Mouse (Mus musculus) naive thymus-derived CD4-positive, alpha-beta T cell, adult 2 months (primary cell): Measurements from ENCODE around the gene C1qtnf12.

ENCODE experiments used
- DNase-seq: peaks from one replicate; pipeline ENCODE4 v3.0.0-alpha.2; 2011; ENCODE audit warnings: low read depth

C1qtnf12 gene

DNA sequence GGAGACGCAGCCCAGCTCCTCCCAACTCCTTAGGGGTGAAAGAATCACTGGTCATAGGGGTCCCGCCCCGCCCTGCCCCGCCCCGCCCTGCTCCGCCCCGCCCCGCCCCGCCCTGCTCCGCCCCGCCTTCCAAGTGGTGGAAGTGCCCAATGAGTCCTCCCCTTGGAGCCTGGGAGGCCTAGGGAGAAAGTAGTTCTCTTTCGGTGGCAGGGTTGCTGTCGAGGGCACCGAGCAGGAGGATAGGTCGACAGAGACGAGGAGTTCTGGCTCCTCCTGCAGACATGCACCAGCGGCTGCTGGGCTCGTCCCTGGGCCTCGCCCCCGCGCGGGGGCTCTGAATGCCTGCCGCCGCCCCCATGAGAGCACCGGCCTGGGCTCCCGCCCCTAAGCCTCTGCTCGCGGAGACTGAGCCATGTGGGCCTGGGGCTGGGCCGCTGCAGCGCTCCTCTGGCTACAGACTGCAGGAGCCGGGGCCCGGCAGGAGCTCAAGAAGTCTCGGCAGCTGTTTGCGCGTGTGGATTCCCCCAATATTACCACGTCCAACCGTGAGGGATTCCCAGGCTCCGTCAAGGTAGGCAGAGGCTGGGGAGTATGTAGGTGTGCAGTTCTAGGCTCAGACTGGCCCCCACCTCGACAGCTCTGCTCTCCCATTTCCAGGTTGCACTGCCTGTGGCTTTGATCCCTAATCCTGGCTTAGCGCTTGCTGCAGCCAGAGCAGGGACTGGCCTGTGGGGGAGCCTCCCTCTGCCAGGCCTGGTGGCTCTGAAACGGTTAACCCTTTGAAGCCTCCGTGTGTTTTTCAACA lies at the start of gene C1qtnf12:
C1qtnf12 (plus strand) TSS at position 152 of the 805 bp plus-strand sequence.
- DNase-seq = peak; percentile 44

GRCm38 (mm10) chr4:155932031-155932430 lies 30.1 kb upstream of the C1qtnf12 start:
- no peak for DNase-seq

- DNase-seq = no peak
Observed at GRCm38 (mm10) chr4:155943049-155943452, 19.1 kb upstream of the C1qtnf12 start.

GRCm38 (mm10) chr4:155943534-155944249 lies 18.4 kb upstream of the C1qtnf12 start, which contains the start of gene Ube2j2:
Ube2j2 (plus strand) TSS chr4:155943831.
- peak; percentile 95 for DNase-seq

DNA sequence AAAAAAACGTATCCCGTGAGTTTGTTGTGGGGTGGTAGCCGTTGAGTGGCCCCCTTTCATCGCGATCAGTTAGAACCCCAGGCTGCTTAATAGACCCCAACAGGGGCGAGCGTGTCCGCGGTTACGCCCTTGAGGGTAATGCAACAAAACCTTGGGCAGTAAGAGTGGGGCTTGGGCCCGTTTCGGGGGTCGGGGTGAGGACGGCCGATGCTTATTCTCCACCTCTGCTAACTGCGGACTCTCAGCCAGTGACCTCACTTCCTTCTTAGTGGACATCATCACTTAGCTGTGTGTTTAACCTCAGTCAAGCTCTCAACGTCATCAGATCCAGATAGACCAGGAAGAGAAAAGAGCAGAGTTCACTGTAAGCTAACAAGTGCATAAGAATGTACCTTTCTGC lies 17.8 kb upstream of the C1qtnf12 start:
- DNase-seq = peak; percentile 51

DNA sequence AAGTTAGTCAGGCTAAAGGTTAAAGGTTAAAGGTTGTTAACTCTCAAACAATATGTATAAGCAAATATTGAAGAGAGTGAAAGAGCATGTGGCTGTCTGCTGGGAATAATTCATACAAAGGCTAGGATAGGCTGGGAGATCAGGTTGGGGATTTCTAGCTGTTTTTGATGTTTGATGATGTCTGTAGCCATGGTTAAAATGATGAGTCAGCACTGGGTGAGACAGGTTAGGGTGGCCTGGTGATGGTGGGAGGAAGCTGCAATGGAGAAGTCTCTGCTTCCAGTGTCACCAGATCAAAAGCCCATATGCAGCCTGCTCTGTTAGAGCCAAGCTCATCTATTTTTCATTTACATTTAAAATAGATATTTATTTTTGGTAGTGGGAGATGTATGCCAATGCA lies 15.0 kb upstream of the C1qtnf12 start:
- no peak for DNase-seq

DNA sequence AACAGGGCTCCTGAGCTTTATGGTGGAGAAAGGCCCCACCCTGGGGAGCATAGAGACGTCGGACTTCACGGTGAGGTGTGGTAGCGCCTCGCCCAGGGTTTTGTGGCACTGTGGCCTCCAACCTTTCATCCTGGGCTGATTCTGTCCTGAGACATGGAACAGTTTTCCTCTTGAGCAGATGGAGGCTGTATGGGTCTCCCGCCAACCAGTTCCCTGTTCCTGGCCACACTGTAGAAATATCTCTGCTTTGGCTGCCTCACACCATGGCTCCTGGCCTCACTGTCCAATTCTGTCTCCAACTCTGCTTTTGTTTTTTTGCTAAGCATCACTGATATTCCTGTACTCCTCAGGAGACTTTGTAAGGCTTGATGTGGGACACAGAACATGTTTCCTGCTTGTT lies 6.6 kb upstream of the C1qtnf12 start:
- no peak for DNase-seq

DNA sequence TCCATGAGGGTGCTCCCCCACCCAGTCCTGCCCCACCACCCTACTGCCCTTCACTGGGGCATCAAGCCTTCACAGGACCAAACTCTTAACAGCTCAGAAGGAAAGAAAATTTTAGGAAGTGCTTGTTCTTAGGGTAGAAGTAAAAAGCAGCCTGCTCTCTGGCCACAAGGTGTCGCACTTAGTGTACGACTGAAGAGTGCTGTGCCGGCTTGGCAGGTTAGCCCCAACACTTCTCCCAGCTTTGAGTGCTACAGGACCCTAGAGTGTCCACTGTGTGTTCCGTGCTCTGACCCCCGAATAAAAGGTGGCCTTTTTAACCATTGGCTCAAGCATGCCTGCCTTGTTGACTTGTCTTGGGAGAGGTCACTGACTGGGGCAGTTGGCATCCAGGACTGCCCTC lies 2.8 kb upstream of the C1qtnf12 start:
- peak; percentile 89 for DNase-seq

GRCm38 (mm10) chr4:155963106-155963505 lies 988 bp downstream of the C1qtnf12 start:
- no peak for DNase-seq

DNA sequence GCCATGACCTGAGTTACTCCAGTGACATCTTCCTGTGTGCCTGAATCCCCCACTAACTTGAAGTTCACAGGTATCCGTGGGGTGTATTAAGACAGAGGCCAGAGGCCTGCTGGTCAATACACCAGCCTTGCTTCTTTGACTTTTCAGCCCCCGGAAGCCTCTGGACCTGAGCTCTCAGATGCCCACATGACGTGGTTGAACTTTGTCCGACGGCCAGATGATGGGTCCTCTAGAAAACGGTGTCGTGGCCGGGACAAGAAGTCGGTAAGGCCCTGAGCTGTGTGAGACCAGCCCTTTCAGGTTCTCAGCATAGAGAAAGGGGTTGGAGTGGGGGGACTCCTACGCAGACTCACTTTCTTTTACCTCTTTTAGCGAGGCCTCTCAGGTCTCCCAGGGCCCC lies 2.3 kb downstream of the C1qtnf12 start:
- no peak for DNase-seq

DNA sequence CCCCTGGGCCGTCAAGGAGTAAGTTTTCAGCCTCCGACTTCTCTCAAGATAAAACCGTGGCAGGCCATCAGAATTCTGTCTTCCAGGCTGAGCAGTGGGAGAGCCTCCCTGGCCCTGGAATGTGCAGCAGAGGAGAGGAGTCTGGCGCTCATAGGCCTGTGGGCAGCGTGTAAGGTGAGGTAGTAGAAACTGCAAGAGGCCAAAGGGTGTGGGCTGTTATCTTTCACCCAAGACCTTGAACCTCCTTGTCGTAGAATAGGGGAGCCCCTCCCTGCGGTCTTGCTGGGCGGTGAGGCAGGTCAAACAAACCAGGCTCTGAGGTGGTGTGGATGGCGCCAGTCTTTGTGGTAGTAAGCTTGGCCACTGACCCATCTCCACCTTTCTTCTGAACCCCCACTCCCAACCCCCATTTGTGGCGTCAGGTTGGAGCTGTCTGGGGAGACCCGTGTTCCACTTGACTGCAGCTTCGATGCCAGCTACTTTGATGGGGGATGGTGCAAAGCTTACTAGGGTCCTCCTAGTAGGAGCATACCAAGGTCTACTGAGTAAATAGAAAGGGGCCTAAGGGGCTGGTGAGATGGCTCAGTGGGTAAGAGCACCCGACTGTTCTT lies 7.0 kb downstream of the C1qtnf12 start:
- no peak for DNase-seq

- DNase-seq = no peak
Observed at GRCm38 (mm10) chr4:155970286-155970685, 8.2 kb downstream of the C1qtnf12 start.

DNA sequence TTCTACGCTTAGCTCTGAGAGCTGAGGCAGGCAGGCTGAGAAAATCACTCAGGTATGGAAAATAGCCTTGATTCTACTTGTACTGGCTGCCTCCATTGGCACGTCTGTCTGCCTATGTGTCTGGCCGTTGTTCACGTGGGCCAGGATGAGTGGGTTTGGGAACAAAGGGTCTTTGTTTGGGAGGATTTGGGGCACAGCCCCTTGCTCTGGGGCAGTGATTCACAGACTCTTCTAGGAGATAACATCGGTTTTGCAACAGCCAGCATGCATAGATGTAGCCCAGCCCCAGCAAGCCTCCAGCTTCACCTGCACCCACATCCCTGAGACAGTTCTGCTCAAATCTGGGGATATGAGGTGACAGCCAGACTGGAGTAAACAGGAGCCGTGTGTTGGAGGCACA lies 10.5 kb downstream of the C1qtnf12 start:
- DNase-seq = no peak

GRCm38 (mm10) chr4:155973239-155973638 lies 11.1 kb downstream of the C1qtnf12 start:
- no peak for DNase-seq

- no peak for DNase-seq
Observed at GRCm38 (mm10) chr4:155981436-155982082, 19.4 kb downstream of the C1qtnf12 start.

GRCm38 (mm10) chr4:155983788-155984187 lies 21.7 kb downstream of the C1qtnf12 start:
- DNase-seq = no peak

DNA sequence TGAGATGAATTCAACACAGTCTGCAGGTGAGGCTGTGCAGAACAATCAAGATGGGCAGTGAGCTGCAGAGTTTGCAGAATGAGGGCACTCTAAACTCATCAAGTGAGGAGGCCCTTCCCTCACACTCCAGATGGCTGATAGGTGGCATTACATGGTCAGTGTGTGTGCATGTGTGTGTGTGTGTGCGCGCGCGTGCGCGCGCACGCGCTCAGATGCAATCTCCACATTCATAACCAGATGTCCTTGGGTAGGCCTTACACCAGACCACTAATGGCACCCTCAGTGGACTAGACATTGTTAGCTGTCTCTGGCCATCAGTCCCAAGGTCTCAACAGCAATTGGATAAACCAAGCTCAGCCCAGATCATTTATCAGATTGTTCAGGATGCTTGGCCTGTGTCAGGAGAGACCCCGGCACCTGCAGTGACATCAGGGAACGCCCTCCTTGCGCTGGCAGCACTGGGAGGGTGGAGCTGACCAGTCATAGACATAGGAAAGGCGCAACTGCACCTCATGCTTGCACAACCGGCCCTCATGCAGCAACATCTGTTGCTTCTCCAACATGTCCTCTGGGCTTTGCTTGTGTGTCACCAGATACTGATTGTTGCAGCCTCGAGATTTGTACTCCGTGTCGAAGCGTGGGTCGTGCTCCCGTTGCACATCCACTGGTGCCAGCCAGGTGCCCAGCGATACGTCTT lies 29.2 kb downstream of the C1qtnf12 start:
- DNase-seq = no peak

DNA sequence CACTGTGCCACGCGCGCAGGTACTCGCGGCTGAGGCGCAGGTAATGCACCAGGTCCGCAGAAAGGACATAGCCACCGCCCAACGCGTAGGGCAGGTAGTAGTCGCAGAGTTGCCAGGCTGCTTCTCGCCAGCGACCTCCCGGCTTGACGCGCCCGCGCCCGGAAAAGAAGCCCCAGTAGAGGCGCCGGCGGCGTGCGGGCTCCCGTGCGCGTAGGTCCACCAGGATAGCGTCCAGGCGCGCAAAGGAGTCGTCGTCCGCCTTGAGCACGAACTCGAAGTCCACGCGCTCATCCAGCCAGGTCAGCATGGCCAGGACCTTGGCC lies 29.8 kb downstream of the C1qtnf12 start:
- no peak for DNase-seq

- peak; percentile 94 for DNase-seq
Observed at GRCm38 (mm10) chr4:155992241-155992905, 30.3 kb downstream of the C1qtnf12 start, which contains the start of the genes B3galt6 and Sdf4. B3galt6 (minus strand) TSS chr4:155992649. Sdf4 (plus strand) TSS chr4:155992872.

DNA sequence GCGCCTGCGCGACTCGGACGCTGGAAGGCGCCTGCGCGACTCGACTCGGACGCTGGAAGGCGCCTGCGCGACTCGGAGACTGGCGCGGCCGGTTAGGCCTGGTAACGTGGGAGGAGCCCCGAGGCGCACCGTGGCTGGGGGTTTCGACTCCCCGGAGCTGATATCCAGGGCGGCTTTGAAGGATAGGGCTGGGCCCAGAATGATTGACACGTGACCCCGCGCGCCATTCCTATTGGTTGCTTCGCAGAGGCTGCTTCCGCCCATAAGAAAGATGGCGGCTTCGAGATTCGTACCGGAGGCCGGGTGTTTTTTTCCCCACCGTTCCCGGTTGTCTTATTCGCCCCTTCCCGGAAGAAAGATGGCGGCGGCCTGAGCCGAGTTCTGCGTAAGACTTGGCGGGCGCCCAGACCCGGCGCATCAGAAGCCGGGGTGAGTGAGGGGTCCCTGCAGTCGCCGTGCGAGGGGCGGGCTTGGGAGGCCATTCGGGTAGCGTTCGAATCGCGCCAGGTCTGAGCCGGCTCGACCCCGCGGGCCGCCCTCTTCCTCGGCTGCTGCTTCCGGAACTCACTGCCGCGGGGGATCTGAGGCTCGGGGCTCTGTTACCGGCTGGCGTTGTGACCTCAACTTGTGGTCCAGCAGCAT lies 30.9 kb downstream of the C1qtnf12 start:
- peak; percentile 99 for DNase-seq

DNA sequence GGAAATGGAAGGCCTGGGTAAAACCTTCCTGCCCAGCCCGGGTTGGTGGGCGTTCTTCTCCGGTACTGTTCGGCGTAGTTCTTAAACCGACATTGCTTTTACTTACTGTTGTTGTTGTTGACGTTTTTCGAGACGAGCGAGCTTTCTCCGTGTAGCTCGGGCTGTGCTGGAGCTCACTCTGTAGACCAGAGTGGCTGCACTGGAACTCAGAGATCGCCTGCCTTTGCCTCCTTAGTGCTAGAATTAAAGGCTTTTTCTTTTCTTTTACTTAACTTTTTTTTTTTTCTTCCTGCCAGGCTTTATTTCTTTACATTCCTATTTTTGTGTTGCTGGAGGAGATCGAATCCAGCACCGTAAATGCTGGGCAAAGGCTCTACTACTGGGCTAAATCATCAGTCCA lies 31.5 kb downstream of the C1qtnf12 start:
- no peak for DNase-seq
